Mouse (Mus musculus): ENCODE data around the gene Mrpl51.

DNA sequence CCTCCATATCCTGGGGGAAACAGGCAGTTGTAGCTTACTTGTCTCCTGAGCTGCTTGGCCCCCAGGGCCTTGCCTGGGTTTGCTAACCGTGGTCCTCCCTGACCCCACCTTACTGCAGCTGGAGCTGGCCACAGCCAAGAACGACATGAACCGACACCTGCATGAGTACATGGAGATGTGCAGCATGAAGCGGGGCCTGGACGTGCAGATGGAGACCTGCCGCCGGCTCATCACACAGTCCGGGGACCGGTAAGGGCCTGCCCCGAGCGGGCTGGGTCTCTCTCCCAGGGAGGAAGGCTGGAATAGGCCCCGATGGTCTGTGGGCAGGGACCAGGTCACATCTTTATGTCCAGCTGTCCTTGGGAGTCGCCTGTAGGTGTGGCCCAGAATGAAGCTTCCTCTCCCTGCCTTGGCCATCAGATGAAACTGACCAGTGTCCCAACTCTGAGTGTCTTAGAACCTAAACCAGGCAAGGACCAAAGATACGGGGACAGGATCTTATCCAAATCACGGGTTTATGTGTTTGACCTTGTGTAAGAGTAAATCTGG, 32.6 kb upstream of the Mrpl51 start:
- TF ChIP-seq CTCF (conservative IDR thresholded peaks at IDR 0.05; ENCODE audit: low read length) (no peak), POU5F1 (IDR thresholded peaks at IDR 0.05; ENCODE audit: borderline replicate concordance, low read length) (no peak)

Data from E14TG2a.4 (cell line).